Mouse (Mus musculus) forebrain, embryonic 16.5 days (tissue): ENCODE data around the gene Pitpnm3. TPM values are rescaled to one million over a fixed set of nuclear protein-coding genes. Genes with fewer than 3 reads are reported as not detected.
A peak's percentile ranks its signal among the peaks of the same experiment; 100 is the strongest.

Source experiments
- ATAC-seq: fragments of 200-750 bp; cut with Nextera tagmentation; 2 replicates; pipeline ENCODE4 v1.8.0; 2017; ENCODE audit warnings: mild to moderate bottlenecking, moderate library complexity
- H3K27ac ChIP-seq: fragments of 300-500 bp; sonication (generic); 2 replicates; pipeline ENCODE4 v1.5.1; 2014; ENCODE audit warnings: low read length, control low read depth
- H3K27me3 ChIP-seq: fragments of 300-500 bp; sonication (generic); replicated peaks from 2 replicates; pipeline ENCODE4 v1.6.1; 2014; ENCODE audit warnings: low read length; ENCODE audit not compliant: control insufficient read depth, insufficient read depth
- H3K36me3 ChIP-seq: fragments of 300-500 bp; sonication (generic); 2 replicates; pipeline ENCODE4 v1.6.1; 2014; ENCODE audit not compliant: control insufficient read depth, insufficient read depth
- H3K4me1 ChIP-seq: fragments of 300-500 bp; sonication (generic); replicated peaks from 2 replicates; pipeline ENCODE4 v1.6.1; 2014; ENCODE audit warnings: low read length; ENCODE audit not compliant: control insufficient read depth, insufficient read depth
- H3K4me2 ChIP-seq: fragments of 300-500 bp; sonication (generic); 2 replicates; pipeline ENCODE4 v1.6.1; 2014; ENCODE audit warnings: mild to moderate bottlenecking, low read length, control low read depth
- H3K4me3 ChIP-seq: fragments of 300-500 bp; sonication (generic); replicated peaks from 2 replicates; pipeline ENCODE4 v1.5.1; 2014; ENCODE audit warnings: mild to moderate bottlenecking, low read length, control low read depth
- H3K9ac ChIP-seq: fragments of 300-500 bp; sonication (generic); replicated peaks from 2 replicates; pipeline ENCODE4 v1.6.1; 2014; ENCODE audit warnings: low read depth, low read length, control low read depth
- H3K9me3 ChIP-seq: fragments of 300-500 bp; sonication (generic); 2 replicates; pipeline ENCODE4 v1.6.1; 2016; ENCODE audit warnings: low read length; ENCODE audit not compliant: control insufficient read depth
- WGBS: fragments of 180-500 bp; shearing (Covaris S2); extraction: QIAGEN DNeasy Blood & Tissue Kit; methylation state at CpG from one replicate; pipeline ENCODE4 v1.1.7; 2014; 5-methylcytosine and 5-hydroxymethylcytosine counted together
- polyA plus RNA-seq: library from polyadenylated mRNA; unstranded; fragments of >200 nt; fragmentation: Nextera tagmentation; extraction: Ambion mirVana; gene quantifications from 2 replicates; pipeline ENCODE4 v1.2.1, GENCODE M21; 2015

The Pitpnm3 gene
- polyA plus RNA-seq, 1 experiment from 2014 or later = 3.0 TPM

- Histone ChIP-seq H3K27me3 (no peaks in the 10 kb centered on the region), H3K4me2 (no peak overlapping the region), H3K9ac (0 out of 2 replicates have a peak overlapping the region, but pooled peaks have one; percentile 34), H3K4me3 (no peak overlapping the region), H3K27ac (peak overlapping the region; percentile 80), H3K9me3 (no peaks in the 10 kb centered on the region), H3K36me3 (no peaks in the 10 kb centered on the region), H3K4me1 (peaks cover 32% of the 10 kb centered on the region)
- WGBS = 52% methylated on average over 1 of the region's 1 CpGs
- peak; percentile 21; the same call in 1 of the 2 replicates for ATAC-seq
Observed at GRCm38 (mm10) chr11:72011955-72012354, 123.6 kb downstream of the Pitpnm3 start.

GRCm38 (mm10) chr11:72010940-72011722, 124.4 kb downstream of the Pitpnm3 start:
- peak; percentile 72 for ATAC-seq
- Histone ChIP-seq H3K36me3 (no peaks in the 10 kb centered on the region), H3K27ac (peak overlapping the region; percentile 80), H3K4me2 (peak overlapping the region; percentile 24; the same call in 1 of the 2 replicates), H3K4me3 (no peak overlapping the region), H3K9ac (0 out of 2 replicates have a peak overlapping the region, but pooled peaks have one; percentile 34), H3K27me3 (no peaks in the 10 kb centered on the region), H3K9me3 (no peaks in the 10 kb centered on the region), H3K4me1 (peaks cover 32% of the 10 kb centered on the region)
- 24% methylated on average over 9 of the region's 9 CpGs for WGBS

DNA sequence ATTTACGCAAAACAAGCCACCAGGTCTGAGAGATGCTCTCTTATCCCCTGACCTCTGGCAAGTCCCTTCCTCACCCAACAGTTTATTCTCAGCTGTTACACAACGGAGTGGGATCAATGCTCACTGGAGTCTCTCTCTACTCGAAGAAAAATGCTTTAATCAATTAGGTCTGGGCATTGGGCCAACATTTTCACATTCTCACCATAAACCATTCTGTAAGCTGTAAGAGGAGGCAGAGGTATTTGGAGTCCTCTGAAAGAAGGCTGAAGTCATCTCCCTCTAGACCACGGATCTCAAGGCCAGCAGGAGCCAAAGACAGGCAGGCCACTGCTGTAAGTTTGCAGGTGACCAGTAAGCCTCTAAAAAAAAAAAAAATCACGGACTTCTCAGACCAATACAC, 125.2 kb downstream of the Pitpnm3 start:
- Histone ChIP-seq H3K9ac (0 out of 2 replicates have a peak overlapping the region, but pooled peaks have one; percentile 11), H3K27me3 (no peaks in the 10 kb centered on the region), H3K27ac (peak overlapping the region; percentile 71), H3K4me3 (no peak overlapping the region), H3K4me1 (peaks cover 32% of the 10 kb centered on the region), H3K36me3 (no peaks in the 10 kb centered on the region), H3K4me2 (no peak overlapping the region), H3K9me3 (no peaks in the 10 kb centered on the region)
- no peak for ATAC-seq
- WGBS = 16% methylated on average over 5 of the region's 5 CpGs

GRCm38 (mm10) chr11:72005547-72005946, 130.0 kb downstream of the Pitpnm3 start:
- Histone ChIP-seq H3K4me2 (no peak overlapping the region), H3K9me3 (no peaks in the 10 kb centered on the region), H3K27ac (no peak overlapping the region), H3K9ac (no peak overlapping the region), H3K27me3 (no peaks in the 10 kb centered on the region), H3K4me3 (no peak overlapping the region), H3K36me3 (no peaks in the 10 kb centered on the region), H3K4me1 (peaks cover 15% of the 10 kb centered on the region)
- ATAC-seq = no peak
- 97% methylated on average over 5 of the region's 6 CpGs for WGBS

DNA sequence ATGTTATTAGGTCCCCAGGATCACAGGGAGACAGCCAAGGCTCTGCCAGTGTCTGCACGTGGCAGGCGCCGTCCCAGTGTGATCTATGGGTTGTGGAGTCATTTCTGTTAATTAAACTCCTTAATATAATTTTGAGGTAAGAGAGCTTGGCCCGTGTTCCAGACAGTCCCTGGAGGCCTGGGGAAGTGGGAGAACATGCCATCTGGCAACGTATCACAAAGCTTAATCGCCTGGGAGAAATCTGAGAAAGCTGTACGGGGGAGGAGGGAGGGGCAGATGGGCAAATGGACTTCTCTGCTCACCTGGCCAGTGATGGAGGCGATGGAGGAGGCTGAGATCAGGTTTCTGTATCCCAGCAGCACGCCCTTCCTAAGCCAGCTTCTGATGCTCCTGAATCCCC, 132.4 kb downstream of the Pitpnm3 start:
- H3K9me3 ChIP-seq = no peaks in the 10 kb centered on the region
- no peak for ATAC-seq
- no peak overlapping the region for H3K9ac ChIP-seq
- 37% methylated on average over 9 of the region's 9 CpGs for WGBS
- H3K4me1 ChIP-seq = peaks cover 8% of the 10 kb centered on the region; the same call in 1 of the 2 replicates
- H3K27me3 ChIP-seq = no peaks in the 10 kb centered on the region
- no peak overlapping the region for H3K4me3 ChIP-seq
- no peaks in the 10 kb centered on the region for H3K36me3 ChIP-seq
- H3K27ac ChIP-seq = no peak overlapping the region
- no peak overlapping the region for H3K4me2 ChIP-seq

GRCm38 (mm10) chr11:72002138-72002853, 133.3 kb downstream of the Pitpnm3 start:
- no peak for ATAC-seq
- Histone ChIP-seq H3K4me2 (no peak overlapping the region), H3K36me3 (no peaks in the 10 kb centered on the region), H3K9ac (no peak overlapping the region), H3K27me3 (no peaks in the 10 kb centered on the region), H3K4me1 (peaks cover 8% of the 10 kb centered on the region; the same call in 1 of the 2 replicates), H3K27ac (no peak overlapping the region), H3K9me3 (no peaks in the 10 kb centered on the region), H3K4me3 (no peak overlapping the region)
- WGBS = 48% methylated on average over 13 of the region's 13 CpGs

- no peaks in the 10 kb centered on the region for H3K27me3 ChIP-seq
Observed at GRCm38 (mm10) chr11:72000194-72000593, 135.4 kb downstream of the Pitpnm3 start.

More at GRCm38 (mm10) chr11:72000194-72000593, 135.4 kb downstream of the Pitpnm3 start:
- Histone ChIP-seq H3K36me3 (no peaks in the 10 kb centered on the region), H3K4me3 (no peak overlapping the region), H3K4me1 (peaks cover 20% of the 10 kb centered on the region), H3K9me3 (no peaks in the 10 kb centered on the region), H3K4me2 (no peak overlapping the region), H3K27ac (no peak overlapping the region), H3K9ac (no peak overlapping the region)
- 83% methylated on average over 6 of the region's 6 CpGs for WGBS
- no peak for ATAC-seq

Other genes starting within 250 kb of the Pitpnm3 start
- 0.11 and 0.27 TPM in 2 replicates for gene Aipl1, start 98.3 kb downstream of the Pitpnm3 start, polyA plus RNA-seq
- 64.1 and 80.3 TPM in 2 replicates for gene Pimreg, start 93.7 kb downstream of the Pitpnm3 start, polyA plus RNA-seq
- gene Gm43951, start 71.1 kb upstream of the Pitpnm3 start, polyA plus RNA-seq = 1.6 TPM in 2 replicates
- 23.6 and 24.3 TPM in 2 replicates for gene 4933427D14Rik, start 71.7 kb upstream of the Pitpnm3 start, polyA plus RNA-seq
- gene Txndc17, start 71.8 kb upstream of the Pitpnm3 start, polyA plus RNA-seq = 131 and 138 TPM in 2 replicates
- gene Med31, start 79.8 kb upstream of the Pitpnm3 start, polyA plus RNA-seq = 61.1 and 67.8 TPM in 2 replicates
- 0.35 and 0.65 TPM in 2 replicates for gene Slc13a5, start 131.4 kb upstream of the Pitpnm3 start, polyA plus RNA-seq
- 1.2 and 1.7 TPM in 2 replicates for gene Xaf1, start 165.9 kb upstream of the Pitpnm3 start, polyA plus RNA-seq
- gene Fbxo39, start 178.7 kb upstream of the Pitpnm3 start, polyA plus RNA-seq = not detected in 2 replicates
- 8.0 and 9.1 TPM in 2 replicates for gene Tekt1, start 226.7 kb upstream of the Pitpnm3 start, polyA plus RNA-seq